Mouse (Mus musculus) frontal cortex, adult 2 months (tissue): ENCODE results near the gene Olfr351. TPM values are rescaled to one million over a fixed set of nuclear protein-coding genes. Genes with fewer than 3 reads are reported as not detected.

Source experiments
- DNase-seq, 2 experiments: peaks; one replicate each; pipeline ENCODE4 v3.0.0; 2022; ENCODE audit warnings: low spot score in 1 of 2; ENCODE audit errors: extremely low spot score in 1 of 2
- polyA plus RNA-seq: library from polyadenylated mRNA; depleted of rRNA; stranded (reverse); fragments of >200 nt; gene quantifications from 2 replicates; pipeline ENCODE4 v1.2.3, GENCODE M21; 2012; rRNA removed

Olfr351 gene
- polyA plus RNA-seq: not detected in 2 replicates

DNA sequence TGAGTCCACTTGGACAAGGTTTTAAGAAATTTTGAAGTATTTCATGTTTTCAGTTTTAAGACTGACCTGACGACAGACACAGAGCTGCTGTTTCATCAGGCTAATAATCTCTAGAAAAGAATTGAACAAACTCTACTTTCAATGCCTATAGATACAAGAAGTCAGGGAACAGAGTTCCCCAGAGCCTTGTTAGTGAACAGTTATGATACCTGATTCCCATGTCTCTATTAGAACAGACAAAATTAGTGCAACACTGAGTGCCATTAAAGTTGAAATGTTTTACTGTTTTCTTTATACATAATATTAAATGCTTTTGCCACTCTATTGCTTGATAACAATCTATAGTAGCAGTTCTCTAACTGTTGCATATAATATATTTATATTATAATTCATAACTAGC is at the start of gene Olfr351:
Gene Olfr351 (minus strand): TSS at position 101 of the 400 bp plus-strand sequence.
- DNase-seq: no peak

DNA sequence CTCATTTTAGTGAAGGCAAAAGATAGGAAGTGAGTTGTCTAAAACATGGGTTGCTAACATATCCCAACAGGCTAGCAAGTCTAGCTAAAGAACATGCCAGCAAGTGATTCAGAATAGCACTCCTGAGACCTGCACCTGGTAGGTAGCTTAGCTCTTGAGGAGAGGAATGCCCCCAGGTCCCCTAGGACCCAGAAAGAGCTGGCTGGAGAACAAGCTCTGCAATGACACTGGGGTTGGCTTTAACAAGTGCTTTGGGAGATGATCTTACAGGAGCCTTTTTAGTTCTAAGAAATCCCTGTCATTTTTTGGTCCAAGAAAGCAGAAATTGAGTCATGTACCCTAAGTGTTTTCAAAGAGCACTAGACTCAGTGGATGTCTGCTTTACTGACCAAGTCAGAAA is 42.9 kb upstream of the Olfr351 start, which contains the start of gene Olfr354:
Gene Olfr354 (plus strand): TSS at position 301 of the 400 bp plus-strand sequence.
- no peak for DNase-seq

DNA sequence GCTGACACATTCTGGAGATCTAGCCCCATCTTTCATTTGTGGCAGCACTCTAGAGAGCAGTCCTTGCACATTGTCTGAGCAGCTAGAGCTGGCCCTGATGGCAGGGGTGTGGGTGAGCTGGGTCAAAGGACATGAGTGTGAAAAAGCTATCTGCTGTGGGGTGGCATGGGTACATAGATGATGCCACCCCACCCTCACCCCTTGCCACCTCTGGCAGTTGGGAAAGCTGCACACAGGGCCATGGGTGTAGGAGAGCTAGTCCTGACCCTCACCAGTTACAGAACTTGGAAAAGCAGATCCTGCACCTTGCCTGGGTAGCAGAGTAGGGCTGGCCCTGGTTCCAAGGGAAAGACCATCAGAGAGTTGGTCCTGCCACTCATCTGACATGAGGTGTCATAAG is 34.7 kb upstream of the Olfr351 start:
- DNase-seq: no peak

DNA sequence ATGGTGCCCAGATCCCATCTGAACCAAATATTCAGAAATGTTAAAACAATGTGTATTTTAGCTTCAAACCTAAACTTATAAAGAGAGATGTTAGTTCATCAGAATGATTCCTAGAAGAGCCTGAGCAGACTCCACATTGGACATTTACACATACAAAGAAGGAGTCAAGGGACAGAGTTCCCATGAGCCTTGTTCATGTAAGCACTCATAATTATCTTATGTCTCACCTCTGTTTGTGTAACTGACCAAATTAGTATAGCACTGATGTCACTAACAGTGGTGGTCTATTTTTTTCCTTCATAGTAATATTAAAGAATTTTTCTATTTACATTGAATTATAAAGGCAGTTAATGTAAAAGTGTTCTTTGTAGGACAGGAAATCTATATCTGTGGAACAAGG is 30.4 kb upstream of the Olfr351 start, which contains the start of gene Olfr353:
Gene Olfr353 (minus strand): TSS at position 101 of the 400 bp plus-strand sequence.
- no peak for DNase-seq

DNA sequence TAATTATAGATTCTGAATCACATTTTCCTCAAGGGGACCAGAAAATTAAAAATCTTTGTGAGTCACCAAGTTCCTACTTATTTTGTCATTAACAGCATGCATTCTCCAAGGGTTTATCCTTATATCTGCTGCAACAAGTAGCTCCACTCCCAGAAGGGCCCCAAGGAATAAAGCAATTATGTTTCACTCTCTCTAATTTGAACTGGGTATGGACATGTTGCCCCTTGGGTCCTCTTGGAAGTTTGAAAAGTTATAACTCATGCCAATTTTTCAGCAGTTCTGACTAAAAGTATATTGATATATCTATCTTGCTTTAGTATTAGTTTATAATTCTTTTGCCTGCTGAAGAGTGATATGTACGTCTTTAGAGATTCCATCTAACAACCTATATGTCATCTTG is 5.7 kb upstream of the Olfr351 start, which contains the start of gene Olfr352:
Gene Olfr352 (plus strand): TSS at position 301 of the 400 bp plus-strand sequence.
- DNase-seq: no peak

DNA sequence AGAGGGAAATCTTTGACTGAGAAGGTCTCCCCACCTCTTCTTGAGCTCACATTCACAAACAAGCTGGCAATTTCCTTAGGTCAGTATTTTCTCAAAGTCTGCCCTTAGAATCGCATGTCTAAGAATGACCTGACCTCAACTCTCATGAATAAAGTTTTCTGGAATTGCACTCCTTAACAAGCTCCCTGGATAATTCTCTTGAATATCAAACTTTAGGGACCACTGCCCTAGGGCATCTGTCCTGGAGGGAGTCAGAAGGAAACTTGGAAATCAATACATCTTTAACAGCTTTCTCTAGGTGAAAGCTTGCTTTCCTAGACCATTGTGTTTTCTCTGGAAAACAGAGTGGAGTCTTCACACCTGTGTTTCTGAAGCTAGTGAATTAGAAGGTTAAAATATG is 16.4 kb downstream of the Olfr351 start, which contains the start of gene Olfr350:
Gene Olfr350 (plus strand): TSS at position 301 of the 400 bp plus-strand sequence.
- no peak for DNase-seq

DNA sequence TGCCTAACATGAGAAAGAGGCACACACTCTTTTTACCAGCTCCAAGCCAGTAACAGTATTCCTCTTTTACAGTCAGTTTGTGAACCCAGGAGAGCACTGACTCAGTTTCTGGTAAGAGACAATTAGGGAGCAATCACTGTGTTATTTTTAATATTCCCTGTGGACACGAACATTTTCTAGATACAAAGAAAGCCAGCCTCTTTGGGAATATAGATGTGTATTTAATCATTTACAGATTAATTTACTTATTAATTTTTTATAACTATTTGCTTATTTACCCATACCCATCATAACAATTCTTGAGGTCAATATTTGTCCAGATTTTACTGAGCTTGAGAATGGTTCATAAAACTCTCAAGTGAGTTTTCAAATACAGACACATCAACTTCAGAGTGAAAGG is 45.5 kb downstream of the Olfr351 start, which contains the start of gene Olfr3:
Gene Olfr3 (minus strand): TSS at position 101 of the 400 bp plus-strand sequence.
- no peak for DNase-seq

Other genes starting within 250 kb of the Olfr351 start
- not detected in 2 replicates for gene Olfr345, start 222.6 kb downstream of the Olfr351 start, polyA plus RNA-seq
- gene Olfr346, start 176.9 kb downstream of the Olfr351 start, polyA plus RNA-seq: not detected in 2 replicates
- not detected in 2 replicates for gene Olfr347, start 130.8 kb downstream of the Olfr351 start, polyA plus RNA-seq
- gene Olfr348, start 78.4 kb downstream of the Olfr351 start, polyA plus RNA-seq: not detected in 2 replicates
- gene Olfr50, start 72.1 kb downstream of the Olfr351 start, polyA plus RNA-seq: not detected in 2 replicates
- gene Olfr3, start 45.6 kb downstream of the Olfr351 start, polyA plus RNA-seq: 0.04 and 0.08 TPM in 2 replicates
- not detected in 2 replicates for gene Olfr350, start 16.4 kb downstream of the Olfr351 start, polyA plus RNA-seq
- gene Olfr352, start 5.8 kb upstream of the Olfr351 start, polyA plus RNA-seq: not detected in 2 replicates
- not detected in 2 replicates for gene Olfr353, start 30.3 kb upstream of the Olfr351 start, polyA plus RNA-seq
- gene Olfr354, start 43.0 kb upstream of the Olfr351 start, polyA plus RNA-seq: not detected in 2 replicates
- gene Olfr355, start 66.2 kb upstream of the Olfr351 start, polyA plus RNA-seq: not detected in 2 replicates
- gene Olfr356, start 74.5 kb upstream of the Olfr351 start, polyA plus RNA-seq: not detected in 2 replicates
- not detected in 2 replicates for gene Olfr357, start 131.2 kb upstream of the Olfr351 start, polyA plus RNA-seq
- not detected in 2 replicates for gene Olfr358, start 146.7 kb upstream of the Olfr351 start, polyA plus RNA-seq
- not detected in 2 replicates for gene Olfr360, start 203.1 kb upstream of the Olfr351 start, polyA plus RNA-seq
- not detected in 2 replicates for gene Olfr361, start 226.6 kb upstream of the Olfr351 start, polyA plus RNA-seq